Mouse (Mus musculus) liver, embryonic 14.5 days (tissue): ENCODE results near the gene Tcp11x2.

Experiments used
- CTCF ChIP-seq: IDR thresholded peaks from 2 replicates; pipeline ENCODE4 v1.5.1; 2016; ENCODE audit warnings: antibody characterized with exemption, low read depth, control low read depth
- EP300 ChIP-seq: IDR thresholded peaks from 2 replicates; pipeline ENCODE4 v1.6.1; 2016; ENCODE audit warnings: antibody characterized with exemption, low read depth

DNA sequence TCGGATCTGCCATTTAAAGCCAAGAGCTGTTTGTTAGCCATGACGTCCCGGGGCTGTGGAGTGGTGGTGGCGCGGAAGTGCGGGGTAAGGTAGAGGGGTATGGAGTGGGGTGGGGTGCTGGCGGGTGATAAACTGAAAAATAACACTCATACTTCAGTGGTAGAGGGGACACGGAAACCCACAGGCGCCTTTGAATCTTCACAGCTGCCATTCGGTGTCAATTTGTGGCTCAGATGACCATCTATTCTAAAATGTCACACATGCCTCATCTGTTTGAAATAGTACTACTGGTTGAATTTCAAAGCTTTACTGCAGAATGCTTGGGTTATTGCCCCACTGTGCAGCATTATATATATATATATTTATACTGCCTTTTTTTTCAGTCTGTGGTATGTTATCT is 31.6 kb upstream of the Tcp11x2 start, which contains the start of gene Tmsb15a:
- TF ChIP-seq EP300, result no peak
- TF ChIP-seq CTCF, result no peak
